Mouse (Mus musculus): ENCODE measurements around the gene Lhx4. TPM values are rescaled to one million over a fixed set of nuclear protein-coding genes. Genes with fewer than 3 reads are reported as not detected.
A peak's percentile ranks its signal among the peaks of the same experiment; 100 is the strongest.

Lhx4 gene
- polyA plus RNA-seq (2015; fragmentation: Nextera tagmentation; extraction: Ambion mirVana) = not detected in 2 replicates

GRCm38 (mm10) chr1:155751484-155752255 is at the start of gene Lhx4:
Gene Lhx4, minus strand, starts transcription at chr1:155751684.
- H3K4me1 ChIP-seq = no peaks in the 10 kb centered on the region
- no peak for ATAC-seq (ENCODE audit: borderline replicate concordance, extremely low read depth, low FRiP score, low TSS enrichment)
- no peaks in the 10 kb centered on the region for H3K9me3 ChIP-seq
- no peak within 1 kb of the TSS for H3K27ac ChIP-seq
- H3K9ac ChIP-seq = no peak within 1 kb of the TSS
- H3K36me3 ChIP-seq = no peaks in the 10 kb centered on the region
- H3K4me3 ChIP-seq = no peak within 1 kb of the TSS
- H3K27me3 ChIP-seq = peaks cover 73% of the 10 kb centered on the region
- 62% methylated on average over 6 of the region's 6 CpGs for WGBS
- no peak within 1 kb of the TSS for H3K4me2 ChIP-seq

GRCm38 (mm10) chr1:155798000-155798399 is 46.5 kb upstream of the Lhx4 start:
- Histone ChIP-seq H3K4me1 (peaks cover 16% of the 10 kb centered on the region), H3K27ac (no peak overlapping the region), H3K9ac (no peak overlapping the region), H3K4me3 (no peak overlapping the region), H3K9me3 (no peaks in the 10 kb centered on the region), H3K4me2 (no peak overlapping the region), H3K27me3 (no peaks in the 10 kb centered on the region), H3K36me3 (peaks cover 19% of the 10 kb centered on the region; the same call in 1 of the 2 replicates)
- WGBS = 79% methylated on average over 4 of the region's 4 CpGs
- 0 out of 2 replicates have a peak, but pooled peaks have one; percentile 17 for ATAC-seq (ENCODE audit: borderline replicate concordance, extremely low read depth, low FRiP score, low TSS enrichment)

- WGBS = 38% methylated on average over 4 of the region's 4 CpGs
- H3K27me3 ChIP-seq = no peaks in the 10 kb centered on the region
- H3K4me2 ChIP-seq = no peak overlapping the region
- H3K36me3 ChIP-seq = peaks cover 15% of the 10 kb centered on the region; the same call in 1 of the 2 replicates
- H3K9ac ChIP-seq = no peak overlapping the region
- H3K9me3 ChIP-seq = no peaks in the 10 kb centered on the region
- no peak for ATAC-seq (ENCODE audit: borderline replicate concordance, extremely low read depth, low FRiP score, low TSS enrichment)
- no peak overlapping the region for H3K27ac ChIP-seq
- H3K4me3 ChIP-seq = no peak overlapping the region
- H3K4me1 ChIP-seq = peaks cover 16% of the 10 kb centered on the region
These were observed 45.9 kb upstream of the Lhx4 start for GRCm38 (mm10) chr1:155797425-155797824.

GRCm38 (mm10) chr1:155796757-155797405 is 45.4 kb upstream of the Lhx4 start:
- no peaks in the 10 kb centered on the region for H3K9me3 ChIP-seq
- no peaks in the 10 kb centered on the region for H3K27me3 ChIP-seq
- no peak overlapping the region for H3K9ac ChIP-seq
- H3K27ac ChIP-seq = no peak overlapping the region
- H3K36me3 ChIP-seq = peaks cover 13% of the 10 kb centered on the region; the same call in 1 of the 2 replicates
- no peak for ATAC-seq (ENCODE audit: borderline replicate concordance, extremely low read depth, low FRiP score, low TSS enrichment)
- peaks cover 16% of the 10 kb centered on the region for H3K4me1 ChIP-seq
- H3K4me2 ChIP-seq = no peak overlapping the region
- WGBS = 56% methylated on average over 11 of the region's 11 CpGs
- no peak overlapping the region for H3K4me3 ChIP-seq

GRCm38 (mm10) chr1:155795791-155796233 is 44.3 kb upstream of the Lhx4 start:
- Histone ChIP-seq H3K9ac (no peak overlapping the region), H3K4me1 (peaks cover 16% of the 10 kb centered on the region), H3K36me3 (peaks cover 8% of the 10 kb centered on the region; the same call in 1 of the 2 replicates), H3K9me3 (no peaks in the 10 kb centered on the region), H3K4me3 (no peak overlapping the region), H3K4me2 (no peak overlapping the region), H3K27ac (no peak overlapping the region), H3K27me3 (no peaks in the 10 kb centered on the region)
- ATAC-seq (ENCODE audit: borderline replicate concordance, extremely low read depth, low FRiP score, low TSS enrichment) = no peak
- WGBS = 78% methylated on average over 5 of the region's 5 CpGs

- H3K4me2 ChIP-seq = no peak overlapping the region
- H3K27ac ChIP-seq = no peak overlapping the region
- peaks cover 8% of the 10 kb centered on the region; the same call in 1 of the 2 replicates for H3K36me3 ChIP-seq
- WGBS = 74% methylated on average over 6 of the region's 6 CpGs
- no peak overlapping the region for H3K9ac ChIP-seq
- H3K9me3 ChIP-seq = no peaks in the 10 kb centered on the region
- no peak overlapping the region for H3K4me3 ChIP-seq
- ATAC-seq (ENCODE audit: borderline replicate concordance, extremely low read depth, low FRiP score, low TSS enrichment) = no peak
- peaks cover 16% of the 10 kb centered on the region for H3K4me1 ChIP-seq
- H3K27me3 ChIP-seq = no peaks in the 10 kb centered on the region
These were observed 43.4 kb upstream of the Lhx4 start for GRCm38 (mm10) chr1:155794855-155795254.

- no peak overlapping the region for H3K9ac ChIP-seq
- no peak overlapping the region for H3K4me3 ChIP-seq
- H3K4me2 ChIP-seq = no peak overlapping the region
- peaks cover 3% of the 10 kb centered on the region for H3K4me1 ChIP-seq
- ATAC-seq (ENCODE audit: borderline replicate concordance, extremely low read depth, low FRiP score, low TSS enrichment) = no peak
- peaks cover 33% of the 10 kb centered on the region for H3K36me3 ChIP-seq
- no peak overlapping the region for H3K27ac ChIP-seq
- no peaks in the 10 kb centered on the region for H3K9me3 ChIP-seq
- 59% methylated on average over 5 of the region's 5 CpGs for WGBS
- H3K27me3 ChIP-seq = no peaks in the 10 kb centered on the region
These were observed 40.4 kb upstream of the Lhx4 start for GRCm38 (mm10) chr1:155791919-155792318.

GRCm38 (mm10) chr1:155790111-155790974 is 38.9 kb upstream of the Lhx4 start:
- H3K27me3 ChIP-seq = no peaks in the 10 kb centered on the region
- no peak overlapping the region for H3K4me3 ChIP-seq
- H3K4me2 ChIP-seq = no peak overlapping the region
- H3K36me3 ChIP-seq = peaks cover 38% of the 10 kb centered on the region
- H3K9me3 ChIP-seq = no peaks in the 10 kb centered on the region
- no peak overlapping the region for H3K9ac ChIP-seq
- 74% methylated on average over 16 of the region's 16 CpGs for WGBS
- H3K27ac ChIP-seq = no peak overlapping the region
- ATAC-seq (ENCODE audit: borderline replicate concordance, extremely low read depth, low FRiP score, low TSS enrichment) = no peak
- H3K4me1 ChIP-seq = no peaks in the 10 kb centered on the region

GRCm38 (mm10) chr1:155785886-155786285 is 34.4 kb upstream of the Lhx4 start:
- ATAC-seq (ENCODE audit: borderline replicate concordance, extremely low read depth, low FRiP score, low TSS enrichment) = no peak
- H3K4me3 ChIP-seq = no peak overlapping the region
- no peak overlapping the region for H3K4me2 ChIP-seq
- peaks cover 36% of the 10 kb centered on the region for H3K36me3 ChIP-seq
- H3K9me3 ChIP-seq = no peaks in the 10 kb centered on the region
- H3K27ac ChIP-seq = no peak overlapping the region
- H3K4me1 ChIP-seq = peaks cover 5% of the 10 kb centered on the region; the same call in 1 of the 2 replicates
- WGBS = 71% methylated on average over 7 of the region's 7 CpGs
- no peak overlapping the region for H3K9ac ChIP-seq
- no peaks in the 10 kb centered on the region for H3K27me3 ChIP-seq

- Histone ChIP-seq H3K4me2 (no peak overlapping the region), H3K9me3 (no peaks in the 10 kb centered on the region), H3K36me3 (peaks cover 44% of the 10 kb centered on the region), H3K4me3 (no peak overlapping the region), H3K9ac (no peak overlapping the region), H3K4me1 (peaks cover 5% of the 10 kb centered on the region; the same call in 1 of the 2 replicates), H3K27ac (no peak overlapping the region), H3K27me3 (no peaks in the 10 kb centered on the region)
- WGBS = 24% methylated on average over 19 of the region's 19 CpGs
- ATAC-seq (ENCODE audit: borderline replicate concordance, extremely low read depth, low FRiP score, low TSS enrichment) = no peak
These were observed 33.1 kb upstream of the Lhx4 start for GRCm38 (mm10) chr1:155784343-155785205.

GRCm38 (mm10) chr1:155782382-155782781 is 30.9 kb upstream of the Lhx4 start:
- Histone ChIP-seq H3K9ac (no peak overlapping the region), H3K4me2 (no peak overlapping the region), H3K27ac (no peak overlapping the region), H3K4me1 (peaks cover 5% of the 10 kb centered on the region; the same call in 1 of the 2 replicates), H3K27me3 (no peaks in the 10 kb centered on the region), H3K36me3 (peaks cover 23% of the 10 kb centered on the region), H3K4me3 (no peak overlapping the region), H3K9me3 (no peaks in the 10 kb centered on the region)
- ATAC-seq (ENCODE audit: borderline replicate concordance, extremely low read depth, low FRiP score, low TSS enrichment) = no peak
- WGBS = 69% methylated on average over 5 of the region's 5 CpGs

Data from lung, embryonic 15.5 days (tissue).